Mouse (Mus musculus) megakaryocyte, embryonic 14.5 days (primary cell): ENCODE measurements at regions not wholly inside any gene's neighbourhood (a gene's known extent, or its start where the extent isn't known, plus 50 kb on each side); places are given as distances from the start of the nearest gene placed in this dataset.

ENCODE experiments used
- FLI1 ChIP-seq: IDR thresholded peaks from 2 replicates; pipeline ENCODE4 v1.6.1; 2012; ENCODE audit warnings: low read length, inconsistent platforms, mixed read lengths
- GATA1 ChIP-seq: IDR thresholded peaks from 3 replicates; pipeline ENCODE4 v1.6.1; 2012; ENCODE audit warnings: mixed read lengths, low read length, inconsistent platforms, borderline replicate concordance

GRCm38 (mm10) chr5:37876240-37876639 is 51.9 kb upstream of the Msx1 start:
- TF ChIP-seq GATA1 (no peak), FLI1 (no peak)
